Mouse (Mus musculus): ENCODE data around the gene Nabp2. TPM values are rescaled to one million over a fixed set of nuclear protein-coding genes. Genes with fewer than 3 reads are reported as not detected.

Nabp2 gene
- total RNA-seq, 2 experiments from 2014 or later = 50.7 to 51.3 TPM

- no peak for DNase-seq
These were observed 18.2 kb upstream of the Nabp2 start for GRCm38 (mm10) chr10:128429454-128429853.

- DNase-seq = no peak
These were observed 17.8 kb upstream of the Nabp2 start for GRCm38 (mm10) chr10:128429052-128429451.

GRCm38 (mm10) chr10:128425260-128425659, 14.0 kb upstream of the Nabp2 start:
- no peak for DNase-seq

- DNase-seq = no peak
These were observed 13.3 kb upstream of the Nabp2 start for GRCm38 (mm10) chr10:128424604-128425003.

GRCm38 (mm10) chr10:128422426-128422825, 11.1 kb upstream of the Nabp2 start:
- DNase-seq = no peak

- DNase-seq = no peak
These were observed 3.6 kb upstream of the Nabp2 start for GRCm38 (mm10) chr10:128414848-128415247.

- DNase-seq = no peak
These were observed 1.8 kb upstream of the Nabp2 start for GRCm38 (mm10) chr10:128413076-128413475.

- DNase-seq = no peak
These were observed 1.3 kb upstream of the Nabp2 start for GRCm38 (mm10) chr10:128412558-128412957.

GRCm38 (mm10) chr10:128412055-128412381, 726 bp upstream of the Nabp2 start:
- no peak for DNase-seq

GRCm38 (mm10) chr10:128410560-128410845, 789 bp downstream of the Nabp2 start:
- DNase-seq = no peak

- peak; percentile 97 for DNase-seq
These were observed 1.4 kb downstream of the Nabp2 start for GRCm38 (mm10) chr10:128409692-128410559.

- DNase-seq = no peak
These were observed 2.4 kb downstream of the Nabp2 start for GRCm38 (mm10) chr10:128408591-128409535.

GRCm38 (mm10) chr10:128403931-128404330, 7.4 kb downstream of the Nabp2 start:
- no peak for DNase-seq

- no peak for DNase-seq
These were observed 9.7 kb downstream of the Nabp2 start for GRCm38 (mm10) chr10:128401638-128402037.

GRCm38 (mm10) chr10:128401056-128401455, 10.2 kb downstream of the Nabp2 start, which contains the start of gene Slc39a5:
Slc39a5 (minus strand) TSS chr10:128401229.
- DNase-seq = no peak

GRCm38 (mm10) chr10:128400338-128400737, 11.0 kb downstream of the Nabp2 start:
- no peak for DNase-seq

- DNase-seq = no peak
These were observed 13.8 kb downstream of the Nabp2 start for GRCm38 (mm10) chr10:128397466-128397865.

GRCm38 (mm10) chr10:128396716-128397264, 14.5 kb downstream of the Nabp2 start:
- no peak for DNase-seq

GRCm38 (mm10) chr10:128396017-128396673, 15.1 kb downstream of the Nabp2 start:
- no peak for DNase-seq

- no peak for DNase-seq
These were observed 19.4 kb downstream of the Nabp2 start for GRCm38 (mm10) chr10:128391850-128392249.

GRCm38 (mm10) chr10:128390366-128390765, 20.9 kb downstream of the Nabp2 start:
- DNase-seq = no peak

- no peak for DNase-seq
These were observed 21.7 kb downstream of the Nabp2 start for GRCm38 (mm10) chr10:128389570-128389969.
